Mouse (Mus musculus): ENCODE data around the gene Jarid2.

Gene Jarid2

GRCm38 (mm10) chr13:44957049-44957448, 227.8 kb downstream of the Jarid2 start:
- no peak for DNase-seq (ENCODE audit: low spot score in 2 of 2)

GRCm38 (mm10) chr13:44960542-44961291, 231.4 kb downstream of the Jarid2 start:
- no peak for DNase-seq (ENCODE audit: low spot score in 2 of 2)
